Mouse (Mus musculus): ENCODE measurements around the gene Fam136a.

GRCm38 (mm10) chr6:86365371-86366124, at the start of gene Fam136a:
- TF ChIP-seq CHD2 (IDR thresholded peaks at IDR 0.05; ENCODE audit: low read depth, low read length) (no peak), MAFK (IDR thresholded peaks at IDR 0.05; ENCODE audit: insufficient read depth, low read depth, low read length) (no peak), HCFC1 (IDR thresholded peaks at IDR 0.05; ENCODE audit: borderline replicate concordance, insufficient read depth, low read length) (no peak; the same call in 1 of the 2 replicates)
